Mouse (Mus musculus) olfactory bulb, adult 2 months (tissue): ENCODE results near the gene Hk3. TPM values are rescaled to one million over a fixed set of nuclear protein-coding genes. Genes with fewer than 3 reads are reported as not detected.

Source experiments
- H3K27ac ChIP-seq: fragments of 200-500 bp; 2 replicates; pipeline ENCODE4 v1.5.1; 2012; ENCODE audit warnings: low read depth, low read length; ENCODE audit not compliant: insufficient read depth
- H3K4me1 ChIP-seq: fragments of 200-500 bp; 2 replicates; pipeline ENCODE4 v1.6.1; 2012; ENCODE audit warnings: low read length; ENCODE audit not compliant: control insufficient read depth, insufficient read depth
- H3K4me3 ChIP-seq: fragments of 200-500 bp; 2 replicates; pipeline ENCODE4 v1.5.1; 2012; ENCODE audit warnings: mild to moderate bottlenecking, low read depth, low read length, moderate library complexity; ENCODE audit not compliant: insufficient read depth
- CTCF ChIP-seq: fragments of 200-500 bp; IDR thresholded peaks from 2 replicates; pipeline ENCODE4 v1.5.1; 2012; ENCODE audit warnings: low read depth, mild to moderate bottlenecking, low read length, moderate library complexity; ENCODE audit not compliant: insufficient read depth
- POLR2A ChIP-seq: fragments of 200-500 bp; IDR thresholded peaks from 2 replicates; pipeline ENCODE4 v1.6.1; 2012; ENCODE audit warnings: mild to moderate bottlenecking, low read depth, low read length, moderate library complexity; ENCODE audit not compliant: insufficient read depth
- WGBS: fragments of 180-500 bp; shearing (Covaris S2); methylation state at CpG from one replicate; pipeline ENCODE4 v1.1.7; 2018; 5-methylcytosine and 5-hydroxymethylcytosine counted together
- polyA plus RNA-seq: library from polyadenylated mRNA; stranded (reverse); fragments of >200 nt; gene quantifications from 2 replicates; pipeline ENCODE4 v1.2.4, GENCODE M21; 2012; ENCODE audit warnings: low replicate concordance; ENCODE audit not compliant: missing spikeins, insufficient read depth, insufficient read length

The Hk3 gene
- polyA plus RNA-seq, 1 experiment = not detected

- no peak overlapping the region for H3K4me3 ChIP-seq
- WGBS = 92% methylated on average over 4 of the region's 4 CpGs
- TF ChIP-seq CTCF (no peak), POLR2A (no peak)
- H3K4me1 ChIP-seq = peaks cover 2% of the 10 kb centered on the region; the same call in 1 of the 2 replicates
- H3K27ac ChIP-seq = no peak overlapping the region
Measured at GRCm38 (mm10) chr13:55020051-55020450, 1.1 kb downstream of the Hk3 start.

GRCm38 (mm10) chr13:55019181-55019580 lies 2.0 kb downstream of the Hk3 start:
- 75% methylated on average over 3 of the region's 3 CpGs for WGBS
- Histone ChIP-seq H3K27ac (no peak overlapping the region), H3K4me1 (peaks cover 2% of the 10 kb centered on the region; the same call in 1 of the 2 replicates), H3K4me3 (no peak overlapping the region)
- TF ChIP-seq CTCF (no peak), POLR2A (no peak)

GRCm38 (mm10) chr13:55018700-55019099 lies 2.5 kb downstream of the Hk3 start:
- Histone ChIP-seq H3K27ac (no peak overlapping the region), H3K4me1 (peaks cover 2% of the 10 kb centered on the region; the same call in 1 of the 2 replicates), H3K4me3 (no peak overlapping the region)
- 92% methylated on average over 9 of the region's 9 CpGs for WGBS
- TF ChIP-seq CTCF = no peak
- no peak for TF ChIP-seq POLR2A

- Histone ChIP-seq H3K4me3 (no peak overlapping the region), H3K4me1 (peaks cover 2% of the 10 kb centered on the region; the same call in 1 of the 2 replicates), H3K27ac (no peak overlapping the region)
- TF ChIP-seq POLR2A = no peak
- no peak for TF ChIP-seq CTCF
- WGBS = 91% methylated on average over 8 of the region's 8 CpGs
Measured at GRCm38 (mm10) chr13:55017898-55018599, 3.1 kb downstream of the Hk3 start.

- 92% methylated on average over 12 of the region's 12 CpGs for WGBS
- H3K4me3 ChIP-seq = no peak overlapping the region
- no peaks in the 10 kb centered on the region for H3K4me1 ChIP-seq
- no peak overlapping the region for H3K27ac ChIP-seq
- TF ChIP-seq CTCF = no peak
- TF ChIP-seq POLR2A = no peak
Measured at GRCm38 (mm10) chr13:55017154-55017897, 3.9 kb downstream of the Hk3 start.

GRCm38 (mm10) chr13:55014451-55014850 lies 6.7 kb downstream of the Hk3 start:
- Histone ChIP-seq H3K4me1 (peaks cover 5% of the 10 kb centered on the region), H3K27ac (no peak overlapping the region), H3K4me3 (no peak overlapping the region)
- WGBS = 71% methylated on average over 9 of the region's 9 CpGs
- TF ChIP-seq POLR2A (no peak), CTCF (no peak)

GRCm38 (mm10) chr13:55013702-55014344 lies 7.4 kb downstream of the Hk3 start:
- 32% methylated on average over 9 of the region's 9 CpGs for WGBS
- TF ChIP-seq CTCF = no peak
- no peak for TF ChIP-seq POLR2A
- H3K27ac ChIP-seq = no peak overlapping the region
- no peak overlapping the region for H3K4me3 ChIP-seq
- H3K4me1 ChIP-seq = peaks cover 5% of the 10 kb centered on the region

GRCm38 (mm10) chr13:55011981-55012478 lies 9.2 kb downstream of the Hk3 start:
- peaks cover 5% of the 10 kb centered on the region for H3K4me1 ChIP-seq
- no peak for TF ChIP-seq CTCF
- no peak for TF ChIP-seq POLR2A
- 11% methylated on average over 14 of the region's 14 CpGs for WGBS
- H3K27ac ChIP-seq = no peak overlapping the region
- no peak overlapping the region for H3K4me3 ChIP-seq
